Mouse (Mus musculus) c-Kit-positive CD71-negative TER-119-negative erythroid progenitor cells, embryonic 14.5 days (primary cell): Measurements from ENCODE around the gene Ddx18.

Experiments used
- DNase-seq: peaks from one replicate; pipeline ENCODE4 v3.0.0-alpha.2; 2013; ENCODE audit warnings: low read depth

Gene Ddx18

GRCm38 (mm10) chr1:121527600-121528398 is 40.0 kb downstream of the Ddx18 start:
- no peak for DNase-seq

- no peak for DNase-seq
Measured at GRCm38 (mm10) chr1:121527061-121527460, 40.7 kb downstream of the Ddx18 start.

- DNase-seq = no peak
Measured at GRCm38 (mm10) chr1:121518609-121519008, 49.2 kb downstream of the Ddx18 start.

- no peak for DNase-seq
Measured at GRCm38 (mm10) chr1:121511966-121512365, 55.8 kb downstream of the Ddx18 start.

- DNase-seq = no peak
Measured at GRCm38 (mm10) chr1:121511186-121511585, 56.6 kb downstream of the Ddx18 start.

- no peak for DNase-seq
Measured at GRCm38 (mm10) chr1:121510420-121511140, 57.2 kb downstream of the Ddx18 start.

- no peak for DNase-seq
Measured at GRCm38 (mm10) chr1:121508729-121509128, 59.1 kb downstream of the Ddx18 start.
